Mouse (Mus musculus) activated CD4-positive, CD25-positive, alpha-beta regulatory T cell, adult 4 months (primary cell): ENCODE results near the gene Lctl. TPM values are rescaled to one million over a fixed set of nuclear protein-coding genes. Genes with fewer than 3 reads are reported as not detected.

Experiments used
- polyA plus RNA-seq, 2 experiments: library from polyadenylated mRNA; unstranded; fragments of 100-300 nt; shearing (Covaris generic); gene quantifications; one replicate each; pipeline ENCODE4 v1.2.1; 2017

Lctl gene
- polyA plus RNA-seq, 2 experiments from 2014 or later, result not detected

Other genes with a start within 250 kb of the Lctl start
- gene Smad6, start 95.1 kb upstream of the Lctl start, polyA plus RNA-seq, result not detected
- 1 to 10 TPM; 5.6 to 7.7 TPM for gene Zwilch, start 56.0 kb downstream of the Lctl start, polyA plus RNA-seq
- 1,000 to 10,000 TPM; 3,242 to 3,314 TPM for gene Rpl4, start 56.2 kb downstream of the Lctl start, polyA plus RNA-seq
- 10 to 100 TPM; 52.3 to 56.8 TPM for gene Snapc5, start 62.1 kb downstream of the Lctl start, polyA plus RNA-seq
- gene Uchl4, start 118.1 kb downstream of the Lctl start, polyA plus RNA-seq, result 10 to 100 TPM in 1 of 2 experiments, 1 to 10 TPM in 1; 4.4 to 12.2 TPM
- 10 to 100 TPM; 22.9 to 26.6 TPM for gene Map2k1, start 136.5 kb downstream of the Lctl start, polyA plus RNA-seq
- 10 to 100 TPM; 74.5 to 93.6 TPM for gene Tipin, start 164.4 kb downstream of the Lctl start, polyA plus RNA-seq
- gene Dis3l, start 224.1 kb downstream of the Lctl start, polyA plus RNA-seq, result 1 to 10 TPM; 9.5 to 9.8 TPM